Mouse (Mus musculus) CD4-positive helper T cell, adult 2 months (primary cell): ENCODE measurements around the gene Rasa2.

Experiments
- DNase-seq: peaks from one replicate; pipeline ENCODE4 v3.0.0-alpha.2; 2012; ENCODE audit warnings: low read depth, missing footprints, low spot score

The Rasa2 gene

DNA sequence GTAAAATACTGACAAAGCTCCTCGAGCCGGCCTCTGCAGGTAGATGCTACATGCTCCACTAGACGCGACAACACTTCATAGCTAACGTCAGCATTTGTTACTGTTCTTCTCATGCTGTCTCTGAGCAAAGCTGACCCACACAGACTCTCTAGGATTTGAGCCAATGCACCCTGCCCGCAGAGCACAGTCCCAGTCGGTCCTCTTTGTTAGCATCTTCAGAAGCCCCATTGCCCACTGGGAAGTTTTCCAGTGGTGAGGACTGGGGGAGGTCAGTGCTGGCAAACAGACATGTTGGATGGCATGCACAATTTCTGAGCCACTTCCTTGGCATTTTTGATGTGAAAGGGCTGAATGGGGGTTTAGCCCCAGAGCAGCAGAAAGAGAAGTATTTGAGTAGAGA lies 8.0 kb upstream of the Rasa2 start:
- no peak for DNase-seq

- no peak for DNase-seq
Measured at GRCm38 (mm10) chr9:96638508-96638907, 7.1 kb upstream of the Rasa2 start.

DNA sequence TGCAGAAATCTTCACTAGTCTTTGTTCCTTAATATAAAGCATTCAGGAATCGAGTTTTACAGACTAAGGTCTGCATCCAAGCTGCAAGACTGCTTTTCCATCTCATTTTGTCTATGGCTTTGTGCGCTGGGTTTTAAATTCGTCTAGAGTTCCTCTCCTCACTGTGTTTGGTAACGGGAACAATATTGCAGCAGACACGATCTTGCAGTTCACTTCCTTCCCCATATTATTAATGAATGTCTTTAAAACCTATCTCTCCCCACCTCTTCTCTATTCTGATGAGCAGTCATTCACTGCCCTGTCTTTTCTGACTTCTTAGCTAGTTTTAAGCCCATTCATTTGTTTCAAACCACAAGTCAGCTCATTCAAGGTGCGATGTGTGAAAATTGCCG lies 5.7 kb upstream of the Rasa2 start:
- DNase-seq: no peak

- no peak for DNase-seq
Measured at GRCm38 (mm10) chr9:96636423-96637156, 5.2 kb upstream of the Rasa2 start.

DNA sequence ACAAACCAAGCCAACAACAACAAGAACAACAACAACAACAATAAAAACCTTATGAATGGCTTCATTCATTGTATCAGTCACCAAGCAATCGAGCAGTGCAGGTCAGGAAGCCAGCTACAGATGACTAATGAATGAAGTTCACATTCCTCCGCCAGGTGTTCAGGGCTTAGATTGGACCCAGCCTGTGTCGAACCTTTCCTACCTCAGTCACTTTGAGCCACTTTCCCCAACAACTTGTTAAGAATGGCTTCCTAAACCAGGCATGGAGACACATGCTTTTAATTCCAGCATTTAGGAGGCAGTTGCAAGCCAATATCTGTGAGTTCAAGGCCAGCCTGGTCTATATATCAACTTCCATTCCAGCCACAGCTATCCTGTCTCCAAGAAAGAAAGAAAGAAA lies 4.5 kb upstream of the Rasa2 start:
- DNase-seq: no peak

- no peak for DNase-seq
Measured at GRCm38 (mm10) chr9:96635176-96635575, 3.8 kb upstream of the Rasa2 start.

DNA sequence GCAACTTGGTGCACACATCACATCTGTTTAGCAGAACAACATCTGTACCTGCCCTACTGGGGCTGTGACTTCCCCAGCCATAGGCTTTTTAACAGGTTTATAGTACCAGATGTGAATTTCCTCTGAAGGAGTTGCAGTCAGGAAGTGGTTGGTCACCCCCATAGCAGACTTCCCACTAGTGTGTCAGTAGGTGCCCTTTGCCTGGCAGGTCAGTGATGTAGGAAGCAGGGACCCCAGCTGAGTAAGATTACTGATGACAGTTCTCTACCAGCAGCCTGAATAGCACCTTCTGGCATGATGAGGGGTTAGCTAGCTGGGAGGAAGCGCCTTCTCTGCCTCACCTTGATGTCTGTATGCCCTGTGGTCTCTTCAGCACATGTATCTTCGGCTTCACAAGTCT lies 2.4 kb upstream of the Rasa2 start:
- DNase-seq: no peak

DNA sequence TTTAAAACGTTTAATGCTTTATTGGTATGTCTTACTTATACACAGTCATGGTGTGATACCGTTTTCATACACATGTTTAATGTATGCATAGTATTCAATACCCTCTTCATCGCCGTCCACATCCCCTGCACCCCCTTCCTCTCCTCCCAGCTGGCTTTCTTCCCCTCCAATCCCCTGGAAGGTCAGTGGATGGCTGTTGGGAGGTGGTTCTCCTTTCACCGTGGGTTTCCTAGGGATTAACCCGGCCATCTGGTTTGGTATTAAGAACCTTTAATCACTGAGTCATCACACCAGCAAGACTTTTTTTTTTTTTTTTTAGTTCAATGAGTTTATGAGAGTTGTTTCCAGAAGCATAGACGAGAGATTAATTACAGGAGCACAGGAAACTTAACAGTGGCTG lies 1.3 kb upstream of the Rasa2 start:
- no peak for DNase-seq

- no peak for DNase-seq
Measured at GRCm38 (mm10) chr9:96632073-96632690, 765 bp upstream of the Rasa2 start.

- peak; percentile 89 for DNase-seq
Measured at GRCm38 (mm10) chr9:96630571-96631388, 637 bp downstream of the Rasa2 start.

DNA sequence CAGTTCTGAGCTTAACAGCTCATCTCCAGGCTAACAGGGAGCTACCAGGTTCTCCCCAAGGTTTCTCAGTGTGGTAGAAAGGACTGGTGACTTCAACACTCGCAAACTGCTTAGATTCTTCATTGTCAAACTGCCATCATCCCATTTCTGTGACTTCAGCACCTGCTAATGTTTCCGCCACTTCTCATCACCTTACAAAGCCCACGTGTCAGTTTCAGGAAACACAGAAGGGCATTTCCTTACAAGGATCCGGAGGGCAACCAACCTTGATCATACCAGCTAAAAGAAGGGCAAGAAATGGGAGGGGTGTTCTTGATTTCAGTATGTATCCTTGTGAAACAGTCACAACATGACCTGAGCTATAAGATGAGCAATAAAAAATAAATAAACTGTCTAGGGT lies 2.3 kb downstream of the Rasa2 start:
- DNase-seq: peak; percentile 43

DNA sequence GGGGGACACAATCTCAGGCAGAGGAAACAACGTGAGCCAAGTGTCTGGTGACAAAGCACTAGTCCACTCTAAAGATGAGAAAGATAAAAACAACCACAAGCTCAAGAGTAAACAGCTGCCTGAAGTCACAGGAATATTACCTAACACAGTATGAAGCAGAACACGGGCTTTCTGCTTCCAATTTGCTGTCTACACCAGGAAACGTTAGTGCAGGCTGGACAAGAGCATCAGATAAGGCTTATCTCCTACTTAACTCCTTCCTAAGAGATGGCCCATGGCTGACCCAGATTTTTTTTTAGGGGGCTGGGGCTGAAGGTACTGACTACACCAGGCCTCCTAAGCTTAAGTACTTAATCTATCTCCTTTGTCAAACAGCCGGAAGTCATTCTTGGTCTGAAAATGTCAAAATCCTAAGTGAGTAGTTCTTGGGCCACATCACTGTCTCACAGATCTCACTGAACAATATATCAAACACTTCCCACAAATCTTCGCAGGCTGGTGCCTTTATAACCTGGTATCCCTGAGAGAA lies 3.8 kb downstream of the Rasa2 start:
- no peak for DNase-seq

DNA sequence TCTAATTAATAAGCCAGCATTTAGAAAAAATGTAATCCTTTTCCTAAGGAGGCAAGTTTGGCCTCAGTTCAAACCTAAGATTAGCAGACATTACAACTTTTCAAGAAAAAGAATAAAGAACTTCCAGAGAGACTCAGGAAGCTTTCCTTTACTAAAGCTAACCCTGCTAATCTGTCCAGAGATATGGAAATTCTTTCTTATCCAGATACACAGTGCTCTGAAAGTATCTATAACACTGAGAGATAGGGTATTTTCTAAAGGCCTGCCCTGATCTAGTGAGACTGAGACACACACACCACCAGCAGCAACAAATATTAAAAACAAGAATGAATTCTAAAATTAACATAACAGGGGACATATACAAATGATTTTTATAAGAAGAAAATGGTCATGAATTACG lies 4.4 kb downstream of the Rasa2 start:
- no peak for DNase-seq

DNA sequence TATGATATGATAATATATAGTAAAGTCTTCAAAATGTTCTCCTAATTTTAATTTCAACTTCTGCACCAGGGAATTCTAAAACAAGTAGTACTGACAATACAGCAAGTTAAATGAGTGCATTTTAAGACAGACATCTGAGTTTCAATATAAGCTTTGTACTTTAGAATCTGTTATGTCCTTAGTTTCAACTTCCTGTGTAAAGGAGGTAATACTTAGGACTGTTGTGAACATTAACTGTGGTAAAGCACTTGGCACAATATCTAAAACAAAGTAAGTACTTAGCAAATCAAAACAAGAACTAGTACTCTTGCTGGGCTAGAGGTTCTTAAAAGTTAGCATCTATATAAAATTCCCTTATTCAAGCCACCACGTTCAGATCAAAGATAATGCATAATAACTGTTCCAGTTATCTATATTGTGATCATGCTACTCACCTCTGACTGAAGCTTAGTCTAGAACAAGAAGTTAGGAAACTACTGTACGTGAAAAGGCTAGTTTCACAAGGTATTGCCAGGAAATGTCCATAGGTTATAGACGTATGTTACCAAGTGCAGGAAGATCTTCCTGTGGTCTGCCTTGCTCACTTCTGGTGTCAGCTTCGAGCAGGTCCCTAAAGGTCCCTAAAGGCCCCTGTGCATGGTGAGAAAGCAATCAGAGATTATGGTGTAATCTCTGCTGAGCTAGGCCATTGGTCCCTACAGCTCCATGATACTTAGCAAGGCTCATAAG lies 12.8 kb downstream of the Rasa2 start:
- DNase-seq: no peak

- DNase-seq: no peak
Measured at GRCm38 (mm10) chr9:96612297-96612696, 19.1 kb downstream of the Rasa2 start.

- no peak for DNase-seq
Measured at GRCm38 (mm10) chr9:96611693-96612293, 19.6 kb downstream of the Rasa2 start.

DNA sequence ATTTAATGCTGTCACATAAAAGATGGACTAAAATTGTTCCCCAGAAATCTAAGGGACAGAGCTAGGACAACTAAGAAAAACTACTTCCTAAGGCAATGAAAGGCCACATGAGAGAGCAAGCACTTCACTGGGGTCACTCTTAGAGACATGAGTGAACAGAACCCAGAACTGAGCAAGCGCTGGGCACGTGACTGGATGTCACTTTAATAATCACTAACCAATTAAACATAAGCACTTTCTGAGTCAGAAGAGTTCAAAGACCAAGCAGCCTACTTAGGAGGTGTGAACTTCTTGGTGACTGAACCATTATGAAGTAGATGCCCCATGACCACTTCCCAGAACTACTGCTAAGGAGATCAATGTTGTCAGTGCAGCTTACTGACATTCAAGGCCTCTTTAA lies 20.6 kb downstream of the Rasa2 start:
- DNase-seq: no peak

- DNase-seq: no peak
Measured at GRCm38 (mm10) chr9:96603416-96603815, 28.0 kb downstream of the Rasa2 start.

DNA sequence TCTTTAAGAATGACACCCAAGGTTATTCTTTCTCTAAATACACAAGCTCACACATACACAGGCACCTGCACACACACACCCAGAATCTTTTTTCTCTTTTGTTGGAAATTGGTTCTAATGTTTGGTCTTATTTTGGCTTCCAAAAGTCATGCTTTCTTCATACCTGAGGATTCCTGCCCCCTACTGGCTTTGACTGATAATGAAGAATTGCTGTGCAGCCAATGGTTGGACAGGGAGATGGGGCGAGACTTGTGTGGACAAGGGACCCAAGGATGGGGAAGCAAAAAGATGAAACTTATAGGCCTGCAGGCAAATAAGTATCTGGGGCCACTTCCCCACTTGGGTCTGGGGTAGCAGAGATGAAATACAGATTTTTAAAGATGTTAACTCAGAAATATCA lies 33.5 kb downstream of the Rasa2 start:
- no peak for DNase-seq

DNA sequence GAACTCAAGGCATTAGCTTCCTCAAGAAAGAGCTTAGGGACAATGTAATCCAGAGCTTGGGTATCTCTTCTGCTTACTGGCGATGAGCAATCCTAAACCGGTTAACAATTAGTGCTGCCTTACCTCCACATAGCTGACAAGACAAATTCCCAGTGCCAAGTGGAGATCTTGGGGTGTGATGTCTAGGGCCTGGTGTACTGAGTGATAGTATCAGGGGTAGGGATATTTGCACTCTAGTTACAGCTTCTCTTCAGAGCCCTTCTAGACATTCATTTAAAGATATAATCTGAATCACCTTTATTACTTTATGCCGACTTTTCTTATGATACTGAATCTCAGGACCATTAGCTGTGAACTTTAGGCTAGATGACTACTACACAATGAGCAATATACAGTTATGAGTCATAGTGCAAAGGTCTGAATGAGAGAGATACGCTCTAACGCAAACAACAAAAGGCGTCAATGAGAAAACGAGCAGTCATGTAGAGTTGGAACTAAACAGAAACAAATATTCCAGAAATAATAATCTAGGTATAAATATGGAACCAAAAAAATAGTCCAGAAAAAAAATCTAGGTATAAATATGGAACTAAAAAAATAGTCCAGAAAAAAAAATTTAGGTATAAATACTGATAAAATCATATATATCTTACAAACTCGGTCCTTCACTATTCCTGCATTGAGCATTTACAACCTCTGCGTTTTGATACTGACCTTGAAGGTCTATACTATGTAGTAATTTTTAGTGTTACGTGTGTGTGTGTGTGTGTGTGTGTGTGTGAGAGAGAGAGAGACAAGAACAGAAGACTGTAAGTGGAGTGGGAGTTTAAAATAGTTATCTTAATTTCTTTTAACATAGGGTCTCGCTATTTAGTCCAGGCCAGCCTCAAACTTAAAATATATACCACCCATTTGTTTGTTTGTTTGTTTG lies 38.5 kb downstream of the Rasa2 start:
- DNase-seq: no peak
